Mouse (Mus musculus) MEL (cell line): ENCODE results near the gene Dhh. TPM values are rescaled to one million over a fixed set of nuclear protein-coding genes. Genes with fewer than 3 reads are reported as not detected.
A peak's percentile ranks its signal among the peaks of the same experiment; 100 is the strongest.

ENCODE experiments used
- DNase-seq: peaks from one replicate; pipeline ENCODE4 v3.0.0; 2011; ENCODE audit warnings: low read depth, low spot score
- H3K27ac ChIP-seq: 2 replicates; pipeline ENCODE4 v1.5.1; 2012; ENCODE audit warnings: low read depth, mild to moderate bottlenecking, control low read depth, low read length, moderate library complexity; ENCODE audit not compliant: control insufficient read depth
- H3K27me3 ChIP-seq, 2 experiments: fragments of 150-350 bp in 1 of 2; sonication (generic) in 1 of 2; 2 replicates each; pipeline ENCODE4 v1.6.1; 2012; ENCODE audit warnings: low read length in 2 of 2, mild to moderate bottlenecking in 2 of 2, improper control_type of control experiment in 1 of 2, moderate library complexity in 1 of 2; ENCODE audit not compliant: insufficient read depth in 2 of 2, control insufficient read depth in 1 of 2
- H3K36me3 ChIP-seq, 2 experiments: 2 replicates each; pipeline ENCODE4 v1.6.1; 2012 to 2014; ENCODE audit warnings: low read length in 2 of 2, improper control_type of control experiment in 1 of 2, inconsistent platforms in 1 of 2, mild to moderate bottlenecking in 1 of 2; ENCODE audit not compliant: insufficient read depth in 2 of 2, control insufficient read depth in 1 of 2
- H3K4me1 ChIP-seq, 2 experiments: fragments of 150-350 bp in 1 of 2; sonication (generic) in 1 of 2; 2 replicates each; pipeline ENCODE4 v1.6.1; 2012; ENCODE audit warnings: low read length in 2 of 2, improper control_type of control experiment in 1 of 2, mild to moderate bottlenecking in 1 of 2; ENCODE audit not compliant: insufficient read depth in 2 of 2, control insufficient read depth in 1 of 2
- H3K4me3 ChIP-seq, 2 experiments: fragments of 150-350 bp in 1 of 2; sonication (generic) in 1 of 2; 2 replicates each; pipeline ENCODE4 v1.5.1; 2012; ENCODE audit warnings: low read depth in 2 of 2, low read length in 2 of 2, mild to moderate bottlenecking in 2 of 2, moderate library complexity in 2 of 2, control low read depth in 1 of 2, improper control_type of control experiment in 1 of 2; ENCODE audit not compliant: control insufficient read depth in 1 of 2, insufficient read depth in 1 of 2
- H3K79me2 ChIP-seq: 2 replicates; pipeline ENCODE4 v1.6.1; 2012; ENCODE audit warnings: mild to moderate bottlenecking, low read length, moderate library complexity; ENCODE audit not compliant: control insufficient read depth, poor library complexity, insufficient read depth
- H3K9ac ChIP-seq: 2 replicates; pipeline ENCODE4 v1.6.1; 2012; ENCODE audit warnings: low read depth, mild to moderate bottlenecking, control low read depth, low read length, moderate library complexity; ENCODE audit not compliant: control insufficient read depth, poor library complexity, severe bottlenecking
- H3K9me3 ChIP-seq: fragments of 150-350 bp; sonication (generic); replicated peaks from 2 replicates; pipeline ENCODE4 v1.6.1; 2012; ENCODE audit warnings: mild to moderate bottlenecking, low read length, improper control_type of control experiment, moderate library complexity; ENCODE audit not compliant: insufficient read depth
- BHLHE40 ChIP-seq: IDR thresholded peaks from 2 replicates; pipeline ENCODE4 v1.6.1; 2012; ENCODE audit warnings: low read depth, mild to moderate bottlenecking, inconsistent platforms, low read length, improper control_type of control experiment, borderline replicate concordance
- CHD1 ChIP-seq: IDR thresholded peaks from 2 replicates; pipeline ENCODE4 v1.6.1; 2012; ENCODE audit warnings: low read depth, mild to moderate bottlenecking, inconsistent platforms, low read length, improper control_type of control experiment
- CHD2 ChIP-seq: IDR thresholded peaks from 2 replicates; pipeline ENCODE4 v1.6.1; 2011; ENCODE audit warnings: low read length, improper control_type of control experiment
- ETS1 ChIP-seq: IDR thresholded peaks from 2 replicates; pipeline ENCODE4 v1.6.1; 2012; ENCODE audit warnings: low read depth, mild to moderate bottlenecking, inconsistent platforms, low read length, improper control_type of control experiment, moderate library complexity
- KAT2A ChIP-seq: conservative IDR thresholded peaks from 2 replicates; pipeline ENCODE4 v1.6.1; 2012; ENCODE audit warnings: low read depth, low read length, improper control_type of control experiment, inconsistent platforms
- MAFK ChIP-seq: IDR thresholded peaks from 2 replicates; pipeline ENCODE4 v1.6.1; 2011; ENCODE audit warnings: low read depth, mild to moderate bottlenecking, low read length, improper control_type of control experiment, borderline replicate concordance
- MAX ChIP-seq: IDR thresholded peaks from 2 replicates; pipeline ENCODE4 v1.6.1; 2011; ENCODE audit warnings: low read length, improper control_type of control experiment
- MAZ ChIP-seq: IDR thresholded peaks from 2 replicates; pipeline ENCODE4 v1.6.1; 2012; ENCODE audit warnings: low read depth, mild to moderate bottlenecking, inconsistent platforms, low read length, improper control_type of control experiment
- MYC ChIP-seq: IDR thresholded peaks from 2 replicates; pipeline ENCODE4 v1.6.1; 2011; ENCODE audit warnings: low read depth, mild to moderate bottlenecking, low read length, improper control_type of control experiment, moderate library complexity
- NELFE ChIP-seq: IDR thresholded peaks from 2 replicates; pipeline ENCODE4 v1.6.1; 2011; ENCODE audit warnings: low read depth, low read length, improper control_type of control experiment
- NRF1 ChIP-seq: IDR thresholded peaks from 2 replicates; pipeline ENCODE4 v1.6.1; 2014; ENCODE audit warnings: low read depth, mild to moderate bottlenecking, inconsistent platforms, low read length, improper control_type of control experiment, moderate library complexity; ENCODE audit not compliant: poor library complexity, insufficient read depth, severe bottlenecking
- POLR2A ChIP-seq, 2 experiments: IDR thresholded peaks; 2 replicates each; pipeline ENCODE4 v1.6.1; 2011 to 2012; ENCODE audit warnings: low read length in 2 of 2, mild to moderate bottlenecking in 2 of 2, control low read depth in 1 of 2, improper control_type of control experiment in 1 of 2, low read depth in 1 of 2, moderate library complexity in 1 of 2; ENCODE audit not compliant: control insufficient read depth in 1 of 2, insufficient read depth in 1 of 2, poor library complexity in 1 of 2
- POLR2AphosphoS5 ChIP-seq: IDR thresholded peaks from 2 replicates; pipeline ENCODE4 v1.6.1; 2012; ENCODE audit warnings: low read depth, borderline replicate concordance, mild to moderate bottlenecking, inconsistent platforms, low read length, moderate library complexity, mixed read lengths
- SIN3A ChIP-seq: IDR thresholded peaks from 2 replicates; pipeline ENCODE4 v1.6.1; 2012; ENCODE audit warnings: low read length, improper control_type of control experiment, inconsistent platforms
- SMC3 ChIP-seq: IDR thresholded peaks from 2 replicates; pipeline ENCODE4 v1.6.1; 2011; ENCODE audit warnings: low read depth, low read length, improper control_type of control experiment
- TAL1 ChIP-seq: IDR thresholded peaks from 2 replicates; pipeline ENCODE4 v1.6.1; 2012; ENCODE audit warnings: mild to moderate bottlenecking, inconsistent platforms, low read length, moderate library complexity, mixed read lengths
- TBP ChIP-seq: IDR thresholded peaks from 2 replicates; pipeline ENCODE4 v1.8.0; 2011; ENCODE audit warnings: low read depth, low read length, improper control_type of control experiment
- TCF12 ChIP-seq: IDR thresholded peaks from 2 replicates; pipeline ENCODE4 v1.6.1; 2014; ENCODE audit warnings: low read depth, mild to moderate bottlenecking, inconsistent platforms, low read length, improper control_type of control experiment, moderate library complexity
- USF1 ChIP-seq: IDR thresholded peaks from 2 replicates; pipeline ENCODE4 v1.6.1; 2014; ENCODE audit warnings: low read depth, mild to moderate bottlenecking, inconsistent platforms, low read length, improper control_type of control experiment, moderate library complexity
- USF2 ChIP-seq, 2 experiments: IDR thresholded peaks; 2 replicates each; pipeline ENCODE4 v1.6.1; 2011 to 2012; ENCODE audit warnings: improper control_type of control experiment in 2 of 2, low read length in 2 of 2, borderline replicate concordance in 1 of 2, inconsistent platforms in 1 of 2, low read depth in 1 of 2, mild to moderate bottlenecking in 1 of 2; ENCODE audit not compliant: insufficient read depth in 1 of 2
- polyA plus RNA-seq, 2 experiments: library from polyadenylated mRNA; stranded (reverse) in 1 of 2; unstranded in 1 of 2; fragments of >175 nt in 1 of 2; fragments of >200 nt in 1 of 2; gene quantifications; 2 replicates each; pipeline versions ENCODE4 v1.2.1 to v1.2.4; 2012; ENCODE audit warnings: low replicate concordance in 2 of 2, low read depth in 1 of 2; ENCODE audit not compliant: insufficient read length in 2 of 2, insufficient read depth in 1 of 2, missing spikeins in 1 of 2
- total RNA-seq: library from RNA; depleted of rRNA; stranded (reverse); fragments of 300-350 nt; gene quantifications from 2 replicates; pipeline ENCODE4 v1.2.3, GENCODE M21; 2012

Gene Dhh
- total and polyA plus RNA-seq, 3 experiments, result 0.12 TPM; not detected in 2

GRCm38 (mm10) chr15:98894746-98895634 is 3.4 kb downstream of the Dhh start:
- no peaks in the 10 kb centered on the region for H3K9me3 ChIP-seq

GRCm38 (mm10) chr15:98893940-98894745 is 4.2 kb downstream of the Dhh start, which contains the start of gene Rhebl1:
TSS of gene Rhebl1 (minus strand) at chr15:98894540.
- peaks cover 0 to 7% of the 10 kb centered on the region in 2 experiments; a peak in 2 of 4 replicates for H3K4me1 ChIP-seq
- H3K9me3 ChIP-seq, result no peaks in the 10 kb centered on the region
- no peak within 1 kb of the TSS for H3K9ac ChIP-seq
- H3K27me3 ChIP-seq, result peaks cover 0 to 3% of the 10 kb centered on the region in 2 experiments; a peak in 2 of 4 replicates
- peaks cover 0 to 4% of the 10 kb centered on the region in 2 experiments; a peak in 2 of 4 replicates for H3K36me3 ChIP-seq
- no peak within 1 kb of the TSS for H3K4me3 ChIP-seq
- TF ChIP-seq MAZ, result no peak
- TF ChIP-seq TAL1, result 0 out of 2 replicates have a peak, but pooled peaks have one; percentile 2
- no peak for DNase-seq
- no peaks in the 10 kb centered on the region for H3K79me2 ChIP-seq
- H3K27ac ChIP-seq, result no peak within 1 kb of the TSS

More at GRCm38 (mm10) chr15:98894746-98895634, 3.4 kb downstream of the Dhh start:
- H3K4me1 ChIP-seq, result peaks cover 0 to 7% of the 10 kb centered on the region in 2 experiments; a peak in 2 of 4 replicates
- peaks cover 0 to 4% of the 10 kb centered on the region in 2 experiments; a peak in 2 of 4 replicates for H3K36me3 ChIP-seq
- TF ChIP-seq CHD1 (no peak), TAL1 (no peak), KAT2A (no peak), MAX (no peak), BHLHE40 (no peak), TCF12 (no peak), TBP (no peak), POLR2AphosphoS5 (no peak), ETS1 (no peak), SIN3A (no peak), USF2 (IDR thresholded peaks at IDR 0.05; ENCODE audit: borderline replicate concordance in 1 of 2, insufficient read depth in 1 of 2, low read depth in 1 of 2, low read length in 2 of 2) (no peak), MAFK (no peak), POLR2A (IDR thresholded peaks at IDR 0.05; ENCODE audit: control insufficient read depth in 1 of 2, insufficient read depth in 1 of 2, low read depth in 1 of 2, low read length in 2 of 2, poor library complexity in 1 of 2) (no peak), SMC3 (no peak), MYC (no peak), NELFE (no peak), USF1 (no peak), NRF1 (no peak), CHD2 (no peak)
- H3K27me3 ChIP-seq, result peaks cover 0 to 3% of the 10 kb centered on the region in 2 experiments; a peak in 2 of 4 replicates
- H3K9ac ChIP-seq, result no peak overlapping the region
- no peak overlapping the region for H3K4me3 ChIP-seq
- no peak overlapping the region for H3K27ac ChIP-seq
- H3K79me2 ChIP-seq, result no peaks in the 10 kb centered on the region
- no peak for DNase-seq
